27 mouse cellular contexts compared by ENCODE assay signal in the genomic region with DNA sequence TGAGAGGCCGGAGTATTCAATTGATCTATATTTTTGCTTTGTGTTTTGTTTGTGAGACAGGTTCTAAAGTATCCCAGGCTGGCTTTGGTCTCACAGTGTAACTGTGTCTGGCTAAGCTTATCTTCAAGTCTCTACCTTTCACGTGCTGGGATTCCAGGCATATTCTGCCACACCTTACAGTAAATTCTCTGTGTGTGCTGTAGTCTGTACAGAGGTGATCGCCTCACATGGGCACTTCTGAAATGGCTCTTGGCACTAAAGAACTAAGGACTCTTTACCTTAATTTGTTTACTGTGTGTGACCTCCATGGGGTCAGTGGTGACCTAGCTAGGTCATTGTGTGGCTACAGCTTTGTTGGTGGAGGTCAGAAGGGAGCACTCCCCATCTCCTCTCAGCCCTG. TPM values are rescaled to one million over a fixed set of nuclear protein-coding genes. Genes with fewer than 3 reads are reported as not detected.
DNase-seq lines count a peak whose midpoint lies in the region; ATAC-seq lines count a peak whose summit lies in the region.
"Had no signal": no experiment of that assay in that cellular context is flagged by ENCODE, and none has a peak within 500 bp of the region (broad histone marks: within the 10 kb centered on the region; RNA-seq: fewer than 3 reads in every experiment).

No protein-coding gene starts in this region.

- H3K27ac ChIP-seq in kidney, embryonic 16.5 days (ENCODE audit: low read length): peak overlapping the region; percentile 9; the same call in 1 of the 2 replicates
- H3K27ac ChIP-seq in intestine, embryonic 15.5 days: 0 out of 2 replicates have a peak overlapping the region, but pooled peaks have one; percentile 7
- peak overlapping the region; percentile 6; the same call in 1 of the 2 replicates for H3K27ac ChIP-seq in stomach, embryonic 15.5 days
- H3K27ac ChIP-seq: embryonic facial prominence, embryonic 10.5 days; forebrain, embryonic 10.5 days; hindbrain, embryonic 10.5 days; hindbrain, postnatal 0 days; neural tube, embryonic 12.5 days had no signal

- H3K27me3 ChIP-seq in kidney, embryonic 16.5 days (ENCODE audit: insufficient read depth, low read length): no peaks in the 10 kb centered on the region
- H3K27me3 ChIP-seq in intestine, embryonic 15.5 days (replicated peaks): no peaks in the 10 kb centered on the region
- no peaks in the 10 kb centered on the region for H3K27me3 ChIP-seq in stomach, embryonic 15.5 days (replicated peaks)
- H3K27me3 ChIP-seq: heart, embryonic 12.5 days; megakaryocyte, embryonic 14.5 days; neural tube, embryonic 12.5 days had no signal

- H3K9ac ChIP-seq in kidney, embryonic 16.5 days (replicated peaks; ENCODE audit: low read length): no peak overlapping the region
- H3K9ac ChIP-seq in intestine, embryonic 15.5 days: no peak overlapping the region
- no peak overlapping the region for H3K9ac ChIP-seq in stomach, embryonic 15.5 days
- H3K9ac ChIP-seq: heart, embryonic 12.5 days; lung, embryonic 14.5 days; neural tube, embryonic 12.5 days had no signal

- H3K4me1 ChIP-seq in kidney, embryonic 16.5 days (ENCODE audit: insufficient read depth, low read length): peaks cover 12% of the 10 kb centered on the region; the same call in 1 of the 2 replicates
- peaks cover 19% of the 10 kb centered on the region for H3K4me1 ChIP-seq in intestine, embryonic 15.5 days (replicated peaks)
- no peaks in the 10 kb centered on the region; the same call in 1 of the 2 replicates for H3K4me1 ChIP-seq in stomach, embryonic 15.5 days
- H3K4me1 ChIP-seq: embryonic facial prominence, embryonic 10.5 days; forebrain, embryonic 10.5 days; hindbrain, embryonic 10.5 days; neural tube, embryonic 12.5 days had no signal

- H3K36me3 ChIP-seq in kidney, embryonic 16.5 days (ENCODE audit: insufficient read depth, low read length): peaks cover 46% of the 10 kb centered on the region
- H3K36me3 ChIP-seq in intestine, embryonic 15.5 days: peaks cover 9% of the 10 kb centered on the region
- H3K36me3 ChIP-seq in stomach, embryonic 15.5 days: peaks cover 20% of the 10 kb centered on the region

- no peak overlapping the region for H3K4me3 ChIP-seq in kidney, embryonic 16.5 days (ENCODE audit: low read length)
- H3K4me3 ChIP-seq in intestine, embryonic 15.5 days (replicated peaks): no peak overlapping the region
- no peak overlapping the region for H3K4me3 ChIP-seq in stomach, embryonic 15.5 days (replicated peaks)
- H3K4me3 ChIP-seq: embryonic facial prominence, embryonic 10.5 days; forebrain, embryonic 10.5 days; heart, embryonic 12.5 days; hindbrain, embryonic 10.5 days; megakaryocyte, embryonic 14.5 days; neural tube, embryonic 12.5 days had no signal

- no peaks in the 10 kb centered on the region for H3K9me3 ChIP-seq in kidney, embryonic 16.5 days (ENCODE audit: low read length)
- H3K9me3 ChIP-seq in intestine, embryonic 15.5 days: no peaks in the 10 kb centered on the region
- no peaks in the 10 kb centered on the region for H3K9me3 ChIP-seq in stomach, embryonic 15.5 days
- H3K9me3 ChIP-seq: embryonic facial prominence, embryonic 10.5 days; forebrain, embryonic 10.5 days; heart, embryonic 12.5 days; hindbrain, embryonic 10.5 days; megakaryocyte, embryonic 14.5 days; neural tube, embryonic 12.5 days had no signal

- H3K4me2 ChIP-seq in kidney, embryonic 16.5 days (replicated peaks; ENCODE audit: low read depth, low read length): no peak overlapping the region
- H3K4me2 ChIP-seq in intestine, embryonic 15.5 days (replicated peaks): no peak overlapping the region
- no peak overlapping the region for H3K4me2 ChIP-seq in stomach, embryonic 15.5 days
- H3K4me2 ChIP-seq: heart, embryonic 12.5 days; liver, embryonic 11.5 days; lung, embryonic 14.5 days; neural tube, embryonic 12.5 days had no signal

- 90% methylated on average over 3 of the region's 3 CpGs for WGBS in kidney, embryonic 16.5 days
- WGBS in intestine, embryonic 15.5 days: 73% methylated on average over 3 of the region's 3 CpGs
- WGBS in stomach, embryonic 15.5 days: 75% methylated on average over 3 of the region's 3 CpGs

- ATAC-seq in kidney, embryonic 16.5 days (ENCODE audit: low FRiP score, low TSS enrichment): no peak
- ATAC-seq in intestine, embryonic 15.5 days: peak; percentile 70
- ATAC-seq in stomach, embryonic 15.5 days (ENCODE audit: insufficient read depth, low FRiP score, low read depth): 0 out of 2 replicates have a peak, but pooled peaks have one; percentile 50
- ATAC-seq: CD4-positive, CD25-positive, alpha-beta regulatory T cell, adult 4 months; forebrain, embryonic 16.5 days; hindbrain, postnatal 0 days had no signal

- no peak for DNase-seq in kidney, adult 9 months
- DNase-seq in lung, postnatal 36 days: peak; percentile 41
- DNase-seq in lung, postnatal 10 days: no peak
- no peak for DNase-seq in spleen, postnatal 10 days (ENCODE audit: low spot score in 2 of 2)
- no peak for DNase-seq in heart, adult 8-10 months (ENCODE audit: low spot score)
- DNase-seq: adrenal gland, postnatal 14 days; cerebellum, adult 9-10 months; gastrocnemius, postnatal 14 days; heart, adult 11 months; heart, postnatal 10 days; lung, embryonic 14.5 days; midbrain, embryonic 14.5 days; retina, postnatal 1 day; right cerebral cortex, postnatal 25 days had no signal

RNA-seq across cellular contexts. Expression of a gene that starts 15.9 kb away (rescaled TPM):
- 5.5 and 8.1 TPM in 2 replicates for polyA plus RNA-seq in kidney, embryonic 16.5 days (2015; fragmentation: Nextera tagmentation; extraction: Ambion mirVana)
- 4.4 and 5.0 TPM in 2 replicates for polyA plus RNA-seq in intestine, embryonic 15.5 days (2015; fragmentation: Nextera tagmentation; extraction: Ambion mirVana)
- 4.3 and 4.7 TPM in 2 replicates for polyA plus RNA-seq in stomach, embryonic 15.5 days (2015; fragmentation: Nextera tagmentation; extraction: Ambion mirVana)
- 1 to 10 TPM in 1 of 4 experiments, under 1 TPM in 3; 0.60 to 1.1 (median 0.81) TPM for total RNA-seq in heart, adult 8-10 months (2022)

RNA-seq across cellular contexts. Expression of a gene that starts 16.3 kb away (rescaled TPM):
- polyA plus RNA-seq in kidney, embryonic 16.5 days (2015; fragmentation: Nextera tagmentation; extraction: Ambion mirVana): 48.8 and 58.0 TPM in 2 replicates
- polyA plus RNA-seq in intestine, embryonic 15.5 days (2015; fragmentation: Nextera tagmentation; extraction: Ambion mirVana): 62.8 and 75.2 TPM in 2 replicates
- 65.9 and 76.7 TPM in 2 replicates for polyA plus RNA-seq in stomach, embryonic 15.5 days (2015; fragmentation: Nextera tagmentation; extraction: Ambion mirVana)
- 10 to 100 TPM; 73.0 to 84.3 (median 79.6) TPM for total RNA-seq in heart, adult 8-10 months (2022)
